Mouse (Mus musculus) forebrain, postnatal 0 days (tissue): ENCODE measurements around the gene Snx5. TPM values are rescaled to one million over a fixed set of nuclear protein-coding genes. Genes with fewer than 3 reads are reported as not detected.
A peak's percentile ranks its signal among the peaks of the same experiment; 100 is the strongest.

Experiments used
- ATAC-seq: fragments of 200-750 bp; cut with Nextera tagmentation; 2 replicates; pipeline ENCODE4 v1.8.0; 2017; ENCODE audit warnings: mild to moderate bottlenecking, moderate library complexity
- DNase-seq: peaks from one replicate; pipeline ENCODE4 v3.0.0-alpha.2; 2015
- H3K27ac ChIP-seq: fragments of 300-500 bp; sonication (generic); 2 replicates; pipeline ENCODE4 v1.5.1; 2014; ENCODE audit warnings: low read depth, mild to moderate bottlenecking, antibody characterized with exemption, low read length, moderate library complexity, mixed read lengths
- H3K27me3 ChIP-seq: fragments of 300-500 bp; sonication (generic); 2 replicates; pipeline ENCODE4 v1.6.1; 2014; ENCODE audit warnings: mild to moderate bottlenecking, low read length, mixed read lengths; ENCODE audit not compliant: insufficient read depth
- H3K36me3 ChIP-seq: fragments of 300-500 bp; sonication (generic); 2 replicates; pipeline ENCODE4 v1.6.1; 2014; ENCODE audit warnings: mild to moderate bottlenecking, moderate library complexity; ENCODE audit not compliant: insufficient read depth
- H3K4me1 ChIP-seq: fragments of 300-500 bp; sonication (generic); 2 replicates; pipeline ENCODE4 v1.6.1; 2014; ENCODE audit warnings: antibody characterized with exemption; ENCODE audit not compliant: insufficient read depth
- H3K4me2 ChIP-seq: fragments of 300-500 bp; sonication (generic); 2 replicates; pipeline ENCODE4 v1.6.1; 2014; ENCODE audit warnings: low read depth, mild to moderate bottlenecking, moderate library complexity
- H3K4me3 ChIP-seq: fragments of 300-500 bp; sonication (generic); 2 replicates; pipeline ENCODE4 v1.5.1; 2014; ENCODE audit warnings: low read depth, low read length, mixed read lengths
- H3K9ac ChIP-seq: fragments of 300-500 bp; sonication (generic); 2 replicates; pipeline ENCODE4 v1.6.1; 2014; ENCODE audit warnings: mild to moderate bottlenecking
- H3K9me3 ChIP-seq: fragments of 300-500 bp; sonication (generic); 2 replicates; pipeline ENCODE4 v1.6.1; 2016; ENCODE audit warnings: low read length
- CTCF ChIP-seq: sonication (generic); IDR thresholded peaks from 2 replicates; pipeline ENCODE4 v1.5.1; 2016; ENCODE audit warnings: antibody characterized with exemption, control low read depth, low read depth
- WGBS: fragments of 180-500 bp; shearing (Covaris S2); extraction: QIAGEN DNeasy Blood & Tissue Kit; methylation state at CpG from one replicate; pipeline ENCODE4 v1.1.7; 2014; 5-methylcytosine and 5-hydroxymethylcytosine counted together
- polyA plus RNA-seq: library from polyadenylated mRNA; unstranded; fragments of >200 nt; fragmentation: Nextera tagmentation; extraction: Ambion mirVana; gene quantifications from 2 replicates; pipeline ENCODE4 v1.2.1, GENCODE M21; 2015
- total RNA-seq: library from RNA; depleted of rRNA; stranded (reverse); fragments of >200 nt; gene quantifications from 2 replicates; pipeline ENCODE4 v1.2.3, GENCODE M21; 2014

The Snx5 gene
- total and polyA plus RNA-seq, 2 experiments from 2014 or later: 45.9 to 69.7 TPM

DNA sequence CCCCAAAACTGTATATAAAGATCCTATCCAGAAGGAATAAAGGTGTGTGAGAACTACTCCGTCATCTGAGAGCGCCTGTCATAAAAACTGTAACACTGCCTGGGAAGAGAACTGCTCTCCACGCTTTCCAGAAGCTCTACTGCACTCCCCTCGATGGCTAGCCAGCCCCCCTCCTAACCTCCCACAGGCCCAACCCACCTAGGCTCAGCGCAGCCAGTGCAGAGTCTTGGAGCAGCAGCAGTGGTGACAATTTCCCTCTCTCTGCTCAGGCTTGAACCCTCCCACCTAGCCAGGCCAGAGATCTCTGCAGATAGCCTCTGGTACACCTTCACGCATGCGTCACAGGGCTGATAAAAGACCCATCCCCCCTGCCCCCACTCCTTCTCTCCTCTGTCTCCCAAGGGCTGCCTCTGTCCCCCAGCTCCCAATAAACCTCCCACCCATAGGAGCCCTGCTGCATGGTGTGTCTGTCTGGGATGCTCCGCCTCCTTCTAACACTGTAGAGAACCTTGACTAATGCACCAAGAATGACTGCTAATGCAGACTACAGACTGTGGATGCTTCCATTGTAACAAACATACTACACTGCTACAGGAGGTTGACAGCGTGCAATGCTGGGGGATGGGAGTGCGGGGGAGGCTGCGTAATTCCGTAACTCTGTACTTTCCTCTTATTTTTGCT is 43.7 kb downstream of the Snx5 start:
- H3K27ac ChIP-seq: no peak overlapping the region
- no peak overlapping the region for H3K9ac ChIP-seq
- no peaks in the 10 kb centered on the region for H3K27me3 ChIP-seq
- H3K4me2 ChIP-seq: no peak overlapping the region
- 90% methylated on average over 12 of the region's 12 CpGs for WGBS
- ATAC-seq (no peak), DNase-seq (no peak)
- H3K36me3 ChIP-seq: no peaks in the 10 kb centered on the region
- no peaks in the 10 kb centered on the region for H3K9me3 ChIP-seq
- TF ChIP-seq CTCF: no peak
- no peaks in the 10 kb centered on the region for H3K4me1 ChIP-seq
- no peak overlapping the region for H3K4me3 ChIP-seq

- Histone ChIP-seq H3K4me2 (no peak overlapping the region), H3K9ac (no peak overlapping the region), H3K27ac (no peak overlapping the region), H3K4me3 (no peak overlapping the region), H3K4me1 (no peaks in the 10 kb centered on the region), H3K27me3 (no peaks in the 10 kb centered on the region), H3K36me3 (no peaks in the 10 kb centered on the region), H3K9me3 (no peaks in the 10 kb centered on the region)
- ATAC-seq (no peak), DNase-seq (no peak)
- WGBS: 67% methylated on average over 12 of the region's 12 CpGs
- no peak for TF ChIP-seq CTCF
Measured at GRCm38 (mm10) chr2:144224351-144224750, 46.4 kb downstream of the Snx5 start.

DNA sequence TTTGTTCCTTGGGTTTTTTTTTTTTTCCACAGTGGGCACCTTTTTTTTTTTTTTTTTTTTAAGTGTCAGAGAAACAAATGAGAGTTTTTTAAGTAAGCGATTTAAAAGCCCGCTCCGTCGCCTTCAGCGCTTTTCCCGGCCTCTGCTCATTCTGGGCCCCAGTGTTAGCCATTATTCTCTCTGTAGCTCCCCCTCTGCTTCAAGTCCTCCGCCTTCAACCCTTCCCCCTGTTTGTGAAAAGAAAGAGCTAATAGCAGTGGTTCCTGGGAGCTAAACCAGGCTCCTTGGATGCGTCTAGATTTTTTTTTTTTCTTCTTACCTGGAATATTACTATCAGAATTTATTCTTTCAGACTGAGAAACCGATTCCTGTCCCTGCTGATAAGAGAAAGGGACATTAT is 55.1 kb downstream of the Snx5 start:
- no peak overlapping the region for H3K9ac ChIP-seq
- no peaks in the 10 kb centered on the region for H3K4me1 ChIP-seq
- TF ChIP-seq CTCF: no peak
- peak; percentile 9 for DNase-seq
- ATAC-seq: no peak; the same call in 1 of the 2 replicates
- no peak overlapping the region for H3K4me2 ChIP-seq
- no peak overlapping the region; the same call in 1 of the 2 replicates for H3K27ac ChIP-seq
- H3K9me3 ChIP-seq: no peaks in the 10 kb centered on the region
- WGBS: 17% methylated on average over 9 of the region's 9 CpGs
- H3K27me3 ChIP-seq: no peaks in the 10 kb centered on the region
- no peaks in the 10 kb centered on the region for H3K36me3 ChIP-seq
- no peak overlapping the region for H3K4me3 ChIP-seq

DNA sequence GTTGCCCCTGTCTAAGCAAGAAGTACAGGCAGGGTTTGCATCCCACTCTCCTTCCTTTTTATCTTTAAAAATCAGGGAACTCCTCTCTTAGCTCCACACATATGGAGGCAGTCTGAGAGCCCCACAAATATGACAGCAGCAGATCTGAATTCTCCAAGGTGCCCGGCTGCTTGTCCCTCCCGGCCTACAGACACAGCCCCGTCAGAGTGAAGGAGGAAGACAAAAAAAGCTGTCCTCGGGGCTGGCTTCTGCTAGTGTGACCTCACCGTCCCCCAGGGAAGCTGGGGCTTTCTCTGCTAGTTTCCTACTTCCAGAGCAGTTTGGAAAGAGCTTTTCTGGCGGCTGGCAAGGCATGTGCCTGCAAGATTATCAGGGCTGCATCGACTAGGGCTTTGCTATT is 55.5 kb downstream of the Snx5 start:
- DNase-seq (peak; percentile 25), ATAC-seq (peak; percentile 36; the same call in 1 of the 2 replicates)
- 2% methylated on average over 7 of the region's 7 CpGs for WGBS
- Histone ChIP-seq H3K27ac (peak overlapping the region; percentile 9; the same call in 1 of the 2 replicates), H3K4me3 (no peak overlapping the region), H3K9me3 (no peaks in the 10 kb centered on the region), H3K27me3 (no peaks in the 10 kb centered on the region), H3K4me1 (no peaks in the 10 kb centered on the region), H3K4me2 (no peak overlapping the region), H3K9ac (no peak overlapping the region), H3K36me3 (no peaks in the 10 kb centered on the region)
- no peak for TF ChIP-seq CTCF

DNA sequence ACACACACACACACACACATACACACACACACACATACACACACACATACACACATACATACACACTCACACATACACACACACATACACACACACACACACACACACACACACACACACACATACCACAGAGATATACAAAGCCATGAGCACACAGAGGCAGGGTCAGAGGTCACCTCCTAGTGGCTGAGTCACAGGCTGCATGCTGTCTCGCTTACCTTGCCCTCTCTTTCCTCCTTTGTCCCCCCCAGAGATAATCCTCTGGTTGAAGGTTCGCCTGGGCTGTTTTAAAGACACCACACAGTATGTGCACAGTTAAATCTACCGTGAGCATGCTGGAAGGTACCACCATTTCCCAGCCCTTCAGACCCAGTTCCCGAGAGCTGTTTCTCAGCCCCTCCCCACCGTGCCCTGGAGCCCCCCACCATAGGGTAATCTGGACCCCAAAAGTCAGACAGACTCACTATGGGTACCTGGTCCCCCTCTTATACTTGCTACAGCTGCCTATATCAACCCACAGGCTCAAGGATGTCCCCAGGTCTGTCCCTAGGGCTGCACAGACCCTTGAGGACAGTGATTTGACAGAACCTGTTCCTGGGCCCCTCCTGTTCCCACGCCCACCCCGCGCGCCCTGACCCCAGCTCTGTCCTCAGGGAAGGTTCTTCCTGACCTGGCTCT is 56.1 kb downstream of the Snx5 start:
- no peak overlapping the region for H3K27ac ChIP-seq
- H3K27me3 ChIP-seq: no peaks in the 10 kb centered on the region
- 54% methylated on average over 9 of the region's 9 CpGs for WGBS

GRCm38 (mm10) chr2:144213803-144214202 is 56.9 kb downstream of the Snx5 start:
- DNase-seq (no peak), ATAC-seq (no peak)
- Histone ChIP-seq H3K36me3 (no peaks in the 10 kb centered on the region), H3K4me1 (no peaks in the 10 kb centered on the region), H3K27me3 (no peaks in the 10 kb centered on the region), H3K4me3 (no peak overlapping the region), H3K4me2 (no peak overlapping the region), H3K9ac (no peak overlapping the region), H3K27ac (no peak overlapping the region), H3K9me3 (no peaks in the 10 kb centered on the region)
- 91% methylated on average over 6 of the region's 6 CpGs for WGBS
- no peak for TF ChIP-seq CTCF

More for the DNA sequence above, 56.1 kb downstream of the Snx5 start:
- H3K4me2 ChIP-seq: no peak overlapping the region
- no peak overlapping the region for H3K4me3 ChIP-seq
- H3K36me3 ChIP-seq: no peaks in the 10 kb centered on the region
- H3K9ac ChIP-seq: no peak overlapping the region
- no peaks in the 10 kb centered on the region for H3K4me1 ChIP-seq
- no peak for DNase-seq
- TF ChIP-seq CTCF: 0 out of 2 replicates have a peak, but pooled peaks have one; percentile 18
- ATAC-seq: no peak
- H3K9me3 ChIP-seq: no peaks in the 10 kb centered on the region

DNA sequence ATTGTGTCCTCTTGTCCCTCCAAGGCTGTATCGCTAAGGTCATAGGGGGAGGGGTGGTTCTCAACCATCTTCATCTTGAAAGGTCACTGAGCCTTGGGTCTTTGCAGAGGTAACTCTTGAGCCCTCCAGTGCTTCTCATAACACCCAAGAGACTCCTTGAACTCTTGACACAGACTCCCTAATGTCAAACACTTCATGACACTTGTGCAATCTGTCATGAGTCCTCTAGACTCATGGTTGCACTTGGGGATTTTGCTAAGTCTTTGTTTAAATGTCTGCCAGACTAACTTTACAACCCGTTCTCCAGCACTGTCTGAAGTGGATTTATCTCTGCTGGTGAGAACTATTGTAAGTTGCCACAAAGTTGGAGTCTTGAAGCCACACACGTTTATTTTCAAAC is 61.3 kb downstream of the Snx5 start:
- Histone ChIP-seq H3K4me1 (no peaks in the 10 kb centered on the region), H3K9me3 (no peaks in the 10 kb centered on the region), H3K9ac (no peak overlapping the region)

More for the DNA sequence above, 61.3 kb downstream of the Snx5 start:
- H3K36me3 ChIP-seq: no peaks in the 10 kb centered on the region
- no peaks in the 10 kb centered on the region for H3K27me3 ChIP-seq
- WGBS: 85% methylated on average over 3 of the region's 3 CpGs
- ATAC-seq (no peak), DNase-seq (no peak)
- H3K4me3 ChIP-seq: no peak overlapping the region
- H3K4me2 ChIP-seq: no peak overlapping the region
- no peak for TF ChIP-seq CTCF
- no peak overlapping the region for H3K27ac ChIP-seq
